Mouse (Mus musculus): ENCODE results near the gene Fgr.

Fgr gene

GRCm38 (mm10) chr4:133050837-133051549 lies 77.1 kb downstream of the Fgr start:
- no peak for DNase-seq (ENCODE audit: low read depth, low spot score)

GRCm38 (mm10) chr4:133051550-133051865 lies 77.6 kb downstream of the Fgr start:
- no peak for DNase-seq (ENCODE audit: low read depth, low spot score)

All from brain, adult 2 months (tissue).